Mouse (Mus musculus) liver, embryonic 14.5 days (tissue): ENCODE data around the gene Timmdc1.

Experiments
- CTCF ChIP-seq: IDR thresholded peaks from 2 replicates; pipeline ENCODE4 v1.5.1; 2016; ENCODE audit warnings: antibody characterized with exemption, low read depth, control low read depth
- EP300 ChIP-seq: IDR thresholded peaks from 2 replicates; pipeline ENCODE4 v1.6.1; 2016; ENCODE audit warnings: antibody characterized with exemption, low read depth

DNA sequence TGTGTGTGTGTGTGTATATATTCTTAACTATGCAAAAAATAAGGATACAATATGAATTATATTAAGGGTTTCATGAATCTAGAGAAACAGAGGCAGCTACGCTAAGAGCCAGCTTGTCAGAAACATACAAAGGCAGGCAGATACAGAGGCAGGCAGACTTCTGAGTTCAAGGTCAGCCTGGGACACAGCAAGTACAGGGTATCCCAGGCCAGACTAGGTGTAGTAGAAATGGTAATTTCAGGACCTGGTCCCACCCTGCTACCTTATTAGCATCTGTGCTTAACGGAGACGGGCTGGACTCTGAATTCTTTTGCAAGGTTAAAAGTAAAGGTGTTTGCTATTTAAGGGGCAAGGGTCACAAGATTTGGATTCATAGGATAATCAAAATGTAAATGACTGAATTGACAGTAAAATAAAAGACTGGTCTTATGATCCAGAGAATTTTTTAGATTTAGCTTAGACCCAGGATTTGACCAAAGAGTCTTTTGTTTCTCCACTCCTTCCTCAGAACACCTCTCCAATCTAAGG is 35.8 kb upstream of the Timmdc1 start, which contains the start of gene Tmem39a:
- TF ChIP-seq EP300 (no peak), CTCF (no peak)
